In the genomic region with DNA sequence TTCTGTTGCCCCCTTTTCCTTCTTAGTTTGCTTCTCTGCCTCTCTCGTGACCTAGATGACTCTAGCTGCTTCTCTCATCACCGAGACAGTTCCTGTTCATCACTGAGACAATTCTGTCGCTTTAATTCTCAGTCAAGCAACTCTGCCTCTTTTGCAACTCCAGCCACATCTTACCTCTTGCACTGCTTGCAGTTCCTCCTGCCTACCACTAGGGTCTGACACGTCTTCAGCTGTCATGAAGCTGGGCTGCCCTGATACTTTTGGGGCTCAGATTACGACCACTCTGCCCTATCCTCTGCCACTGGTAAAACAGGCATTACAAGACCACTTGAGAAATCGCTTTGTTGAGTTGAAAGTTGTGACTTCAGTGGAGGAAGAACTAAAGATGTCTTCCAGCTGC, we compare ENCODE assay signal across 22 mouse cellular contexts.
A peak's percentile ranks its signal among the peaks of the same experiment; 100 is the strongest.
DNase-seq lines count a peak whose midpoint lies in the region; ATAC-seq and TF ChIP-seq lines count a peak whose summit lies in the region.
"Had no signal": no experiment of that assay in that cellular context is flagged by ENCODE, and none has a peak within 500 bp of the region (broad histone marks: within the 10 kb centered on the region; RNA-seq: fewer than 3 reads in every experiment).

No protein-coding gene starts in this region.

- H3K9me3 ChIP-seq in hindbrain, postnatal 0 days (ENCODE audit: low read length), result no peaks in the 10 kb centered on the region
- peaks cover 4% of the 10 kb centered on the region; the same call in 1 of the 2 replicates for H3K9me3 ChIP-seq in hindbrain, embryonic 10.5 days
- H3K9me3 ChIP-seq in lung, embryonic 14.5 days (ENCODE audit: low read depth, low read length), result no peaks in the 10 kb centered on the region
- H3K9me3 ChIP-seq: forebrain, embryonic 15.5 days; hindbrain, embryonic 15.5 days; lung, embryonic 15.5 days; neural tube, embryonic 15.5 days had no signal

- no peaks in the 10 kb centered on the region for H3K4me1 ChIP-seq in hindbrain, postnatal 0 days (ENCODE audit: insufficient read depth, low read length)
- no peaks in the 10 kb centered on the region for H3K4me1 ChIP-seq in hindbrain, embryonic 10.5 days (replicated peaks)
- H3K4me1 ChIP-seq in lung, embryonic 14.5 days (ENCODE audit: insufficient read depth), result no peaks in the 10 kb centered on the region
- H3K4me1 ChIP-seq: forebrain, embryonic 15.5 days; heart, embryonic 12.5 days; hindbrain, embryonic 15.5 days; lung, embryonic 15.5 days; midbrain, embryonic 12.5 days; neural tube, embryonic 15.5 days had no signal

- H3K27me3 ChIP-seq in hindbrain, postnatal 0 days (ENCODE audit: insufficient read depth, low read length), result no peaks in the 10 kb centered on the region
- no peaks in the 10 kb centered on the region for H3K27me3 ChIP-seq in hindbrain, embryonic 10.5 days (ENCODE audit: insufficient read depth, poor library complexity, severe bottlenecking)
- H3K27me3 ChIP-seq in lung, embryonic 14.5 days (ENCODE audit: insufficient read depth, low read length), result no peaks in the 10 kb centered on the region
- H3K27me3 ChIP-seq: forebrain, embryonic 15.5 days; heart, embryonic 12.5 days; hindbrain, embryonic 15.5 days; lung, embryonic 15.5 days; midbrain, embryonic 12.5 days; neural tube, embryonic 15.5 days had no signal

- no peak overlapping the region for H3K9ac ChIP-seq in hindbrain, postnatal 0 days (replicated peaks; ENCODE audit: low read length)
- H3K9ac ChIP-seq in lung, embryonic 14.5 days, result no peak overlapping the region
- H3K9ac ChIP-seq: forebrain, embryonic 15.5 days; heart, embryonic 12.5 days; hindbrain, embryonic 15.5 days; lung, embryonic 15.5 days; midbrain, embryonic 12.5 days; neural tube, embryonic 15.5 days had no signal

- peak; percentile 36; the same call in 1 of the 2 replicates for TF ChIP-seq CTCF in hindbrain, postnatal 0 days (IDR thresholded peaks at IDR 0.05; ENCODE audit: low read depth)
- TF ChIP-seq CTCF in lung, embryonic 14.5 days (IDR thresholded peaks at IDR 0.05; ENCODE audit: low read depth), result peak; percentile 43
- peak; percentile 27; the same call in 1 of the 2 replicates for TF ChIP-seq CTCF in brain, embryonic 14.5 days (IDR thresholded peaks at IDR 0.05; ENCODE audit: borderline replicate concordance, extremely low read depth, insufficient read depth, insufficient read length)

- H3K27ac ChIP-seq in hindbrain, postnatal 0 days, result no peak overlapping the region
- H3K27ac ChIP-seq in hindbrain, embryonic 10.5 days, result no peak overlapping the region
- no peak overlapping the region for H3K27ac ChIP-seq in lung, embryonic 14.5 days (ENCODE audit: low read depth)
- H3K27ac ChIP-seq: forebrain, embryonic 15.5 days; hindbrain, embryonic 15.5 days; lung, embryonic 15.5 days; midbrain, embryonic 12.5 days; neural tube, embryonic 15.5 days had no signal

- TF ChIP-seq POLR2A in brain, embryonic 14.5 days (IDR thresholded peaks at IDR 0.05; ENCODE audit: borderline replicate concordance, extremely low read depth, insufficient read depth, insufficient read length, poor library complexity, severe bottlenecking), result no peak

- 89% methylated on average over 6 of the region's 6 CpGs for WGBS in hindbrain, postnatal 0 days
- 85% methylated on average over 6 of the region's 6 CpGs for WGBS in hindbrain, embryonic 10.5 days
- 74% methylated on average over 6 of the region's 6 CpGs for WGBS in lung, embryonic 14.5 days

- no peak overlapping the region for H3K4me2 ChIP-seq in hindbrain, postnatal 0 days (ENCODE audit: low read depth, low read length)
- no peak overlapping the region for H3K4me2 ChIP-seq in lung, embryonic 14.5 days
- H3K4me2 ChIP-seq: forebrain, embryonic 15.5 days; heart, embryonic 12.5 days; hindbrain, embryonic 15.5 days; lung, embryonic 15.5 days; midbrain, embryonic 12.5 days; neural tube, embryonic 15.5 days had no signal

- no peak overlapping the region for H3K4me3 ChIP-seq in hindbrain, postnatal 0 days (ENCODE audit: low read length)
- no peak overlapping the region for H3K4me3 ChIP-seq in hindbrain, embryonic 10.5 days
- no peak overlapping the region for H3K4me3 ChIP-seq in lung, embryonic 14.5 days (ENCODE audit: low read depth, low read length)
- H3K4me3 ChIP-seq: forebrain, embryonic 15.5 days; heart, embryonic 12.5 days; hindbrain, embryonic 15.5 days; lung, embryonic 15.5 days; midbrain, embryonic 12.5 days; myocyte; neural tube, embryonic 15.5 days had no signal

- H3K36me3 ChIP-seq in hindbrain, postnatal 0 days (ENCODE audit: insufficient read depth, low read length), result no peaks in the 10 kb centered on the region
- no peaks in the 10 kb centered on the region for H3K36me3 ChIP-seq in hindbrain, embryonic 10.5 days
- H3K36me3 ChIP-seq in lung, embryonic 14.5 days (ENCODE audit: insufficient read depth), result no peaks in the 10 kb centered on the region
- H3K36me3 ChIP-seq: forebrain, embryonic 15.5 days; heart, embryonic 12.5 days; hindbrain, embryonic 15.5 days; lung, embryonic 15.5 days; midbrain, embryonic 12.5 days; neural tube, embryonic 15.5 days had no signal

- no peak for ATAC-seq in hindbrain, postnatal 0 days
- ATAC-seq in lung, embryonic 14.5 days (ENCODE audit: insufficient read depth), result no peak
- ATAC-seq: forebrain, embryonic 15.5 days had no signal

- no peak for DNase-seq in hindbrain, postnatal 0 days (ENCODE audit: low spot score)
- no peak for DNase-seq in hindbrain, embryonic 10.5 days (ENCODE audit: low spot score)
- no peak for DNase-seq in lung, embryonic 14.5 days
- DNase-seq in lung, postnatal 14 days, result no peak
- peak; percentile 5 for DNase-seq in ES-CJ7 (ENCODE audit: low read depth, low spot score)
- no peak for DNase-seq in brain, embryonic 14.5 days (ENCODE audit: low read depth)
- no peak for DNase-seq in adrenal gland, postnatal 25 days
- DNase-seq: B cell, adult 2 months; cerebellum, postnatal 14 days; embryo, embryonic 11 days; heart, postnatal 36 days; kidney, adult 11 months; right cerebral cortex, postnatal 14 days; spleen, adult 18-20 months; thymus, adult 2 months had no signal
